Mouse (Mus musculus) forebrain, embryonic 16.5 days (tissue): Measurements from ENCODE around the gene Syngr3. TPM values are rescaled to one million over a fixed set of nuclear protein-coding genes. Genes with fewer than 3 reads are reported as not detected.

Experiments
- ATAC-seq: fragments of 200-750 bp; cut with Nextera tagmentation; 2 replicates; pipeline ENCODE4 v1.8.0; 2017; ENCODE audit warnings: mild to moderate bottlenecking, moderate library complexity
- H3K27ac ChIP-seq: fragments of 300-500 bp; sonication (generic); 2 replicates; pipeline ENCODE4 v1.5.1; 2014; ENCODE audit warnings: low read length, control low read depth
- H3K27me3 ChIP-seq: fragments of 300-500 bp; sonication (generic); replicated peaks from 2 replicates; pipeline ENCODE4 v1.6.1; 2014; ENCODE audit warnings: low read length; ENCODE audit not compliant: control insufficient read depth, insufficient read depth
- H3K36me3 ChIP-seq: fragments of 300-500 bp; sonication (generic); 2 replicates; pipeline ENCODE4 v1.6.1; 2014; ENCODE audit not compliant: control insufficient read depth, insufficient read depth
- H3K4me1 ChIP-seq: fragments of 300-500 bp; sonication (generic); replicated peaks from 2 replicates; pipeline ENCODE4 v1.6.1; 2014; ENCODE audit warnings: low read length; ENCODE audit not compliant: control insufficient read depth, insufficient read depth
- H3K4me2 ChIP-seq: fragments of 300-500 bp; sonication (generic); 2 replicates; pipeline ENCODE4 v1.6.1; 2014; ENCODE audit warnings: mild to moderate bottlenecking, low read length, control low read depth
- H3K4me3 ChIP-seq: fragments of 300-500 bp; sonication (generic); replicated peaks from 2 replicates; pipeline ENCODE4 v1.5.1; 2014; ENCODE audit warnings: mild to moderate bottlenecking, low read length, control low read depth
- H3K9ac ChIP-seq: fragments of 300-500 bp; sonication (generic); replicated peaks from 2 replicates; pipeline ENCODE4 v1.6.1; 2014; ENCODE audit warnings: low read depth, low read length, control low read depth
- H3K9me3 ChIP-seq: fragments of 300-500 bp; sonication (generic); 2 replicates; pipeline ENCODE4 v1.6.1; 2016; ENCODE audit warnings: low read length; ENCODE audit not compliant: control insufficient read depth
- WGBS: fragments of 180-500 bp; shearing (Covaris S2); extraction: QIAGEN DNeasy Blood & Tissue Kit; methylation state at CpG from one replicate; pipeline ENCODE4 v1.1.7; 2014; 5-methylcytosine and 5-hydroxymethylcytosine counted together
- polyA plus RNA-seq: library from polyadenylated mRNA; unstranded; fragments of >200 nt; fragmentation: Nextera tagmentation; extraction: Ambion mirVana; gene quantifications from 2 replicates; pipeline ENCODE4 v1.2.1, GENCODE M21; 2015

Syngr3 gene
- polyA plus RNA-seq, 1 experiment from 2014 or later: 193 TPM

DNA sequence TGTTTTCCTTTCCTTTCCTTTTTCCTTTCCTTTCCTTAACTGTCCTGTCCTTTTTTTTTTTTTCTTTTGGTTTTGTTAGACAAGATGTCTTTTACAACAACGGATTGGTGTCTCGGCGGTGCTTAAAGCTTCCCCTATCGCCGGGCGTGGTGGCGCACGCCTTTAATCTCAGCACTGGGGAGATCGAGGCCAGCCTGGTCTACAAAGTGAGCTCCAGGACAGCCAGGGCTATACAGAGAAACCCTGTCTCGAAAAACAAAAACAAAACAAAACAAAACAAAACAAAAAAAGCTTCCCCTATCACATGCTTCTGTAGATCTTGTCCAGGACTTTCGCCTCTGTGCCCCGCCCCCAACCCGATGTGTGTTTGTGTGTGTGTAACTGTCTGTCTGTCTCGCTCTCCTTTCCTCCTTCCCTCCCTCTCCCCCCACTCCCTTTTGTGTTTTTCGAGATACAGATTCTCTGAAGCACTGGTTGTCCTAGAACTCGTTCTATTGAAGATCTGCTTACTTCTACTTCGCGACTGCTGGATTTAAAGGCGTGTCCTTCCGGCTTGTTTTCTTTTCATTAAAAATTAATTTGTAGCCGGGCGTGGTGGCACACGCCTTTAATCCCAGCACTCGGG is 18.2 kb upstream of the Syngr3 start:
- no peaks in the 10 kb centered on the region for H3K9me3 ChIP-seq
- H3K27ac ChIP-seq: peak overlapping the region; percentile 82
- no peaks in the 10 kb centered on the region for H3K27me3 ChIP-seq
- peaks cover 16% of the 10 kb centered on the region for H3K4me1 ChIP-seq
- WGBS: 6% methylated on average over 24 of the region's 24 CpGs
- H3K9ac ChIP-seq: peak overlapping the region; percentile 78
- H3K36me3 ChIP-seq: peaks cover 8% of the 10 kb centered on the region
- peak overlapping the region; percentile 93 for H3K4me3 ChIP-seq
- ATAC-seq: peak; percentile 53
- H3K4me2 ChIP-seq: peak overlapping the region; percentile 92

DNA sequence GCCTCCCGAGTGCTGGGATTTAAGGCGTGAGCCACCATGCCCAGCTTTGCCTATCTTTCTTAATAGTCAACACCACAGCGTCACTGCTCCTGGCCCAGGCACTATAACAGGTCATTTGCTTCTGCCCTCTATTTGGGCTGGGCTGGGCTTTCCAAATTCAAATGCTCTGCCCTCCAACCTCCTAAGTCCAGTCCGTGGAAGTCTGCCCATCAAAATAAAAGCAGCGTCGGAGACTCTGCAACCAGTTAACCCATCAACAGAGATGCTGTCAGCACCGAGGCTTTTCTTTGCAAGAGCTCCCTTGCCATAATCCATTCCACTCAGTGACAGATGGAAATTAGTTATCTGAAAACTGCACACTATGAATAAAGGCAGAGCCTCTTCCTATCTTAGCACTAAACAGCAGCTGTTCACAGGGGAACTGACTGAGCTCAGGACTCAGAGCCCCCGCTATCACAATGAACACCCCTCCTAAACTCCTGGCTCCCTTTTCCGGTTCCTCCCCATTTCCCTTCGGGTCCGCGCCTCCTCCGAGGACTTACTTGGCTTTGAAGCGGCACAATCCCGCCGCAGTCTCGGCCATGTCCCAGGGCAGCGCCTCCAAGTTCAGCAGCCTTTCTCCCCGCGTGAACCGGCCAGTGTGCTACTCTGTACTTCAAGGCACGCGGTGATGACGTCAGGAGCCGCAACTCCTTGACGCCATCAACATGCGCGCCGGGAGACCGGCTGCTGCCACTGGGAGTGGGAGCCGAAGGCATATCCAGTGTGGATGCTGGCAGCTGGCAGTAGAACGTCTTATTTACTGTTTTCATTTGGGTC is 17.4 kb upstream of the Syngr3 start, which contains the start of gene Tbl3:
Gene Tbl3 (minus strand): TSS at position 679 of the 819 bp plus-strand sequence.
- peak within 1 kb of the TSS; percentile 92 for H3K4me2 ChIP-seq
- H3K4me3 ChIP-seq: peak within 1 kb of the TSS; percentile 93
- 3% methylated on average over 32 of the region's 32 CpGs for WGBS
- peak; percentile 95 for ATAC-seq
- H3K27me3 ChIP-seq: no peaks in the 10 kb centered on the region
- peaks cover 16% of the 10 kb centered on the region for H3K4me1 ChIP-seq
- H3K36me3 ChIP-seq: peaks cover 9% of the 10 kb centered on the region
- no peaks in the 10 kb centered on the region for H3K9me3 ChIP-seq
- H3K27ac ChIP-seq: peak within 1 kb of the TSS; percentile 82
- H3K9ac ChIP-seq: peak within 1 kb of the TSS; percentile 78

DNA sequence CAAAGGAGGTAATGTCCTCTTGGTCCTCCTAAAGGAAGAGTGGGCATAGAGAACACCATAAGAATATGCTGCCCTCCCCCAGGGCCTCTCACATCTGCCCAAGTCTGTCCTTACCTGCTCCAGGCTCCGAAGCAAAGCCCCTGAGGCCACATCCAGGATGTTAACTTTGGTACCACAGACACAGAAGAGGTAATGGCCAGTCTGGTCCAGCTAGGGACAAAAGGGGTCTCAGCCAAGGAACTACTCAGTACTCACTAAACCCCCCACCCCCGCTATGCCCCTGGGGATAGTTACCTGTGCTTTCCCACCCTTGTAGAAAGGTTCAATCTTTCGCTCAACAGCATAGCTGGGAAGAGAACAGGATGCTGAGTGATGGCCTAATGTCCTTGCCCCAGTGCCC is 16.1 kb upstream of the Syngr3 start:
- Histone ChIP-seq H3K36me3 (peaks cover 23% of the 10 kb centered on the region), H3K9ac (no peak overlapping the region), H3K4me2 (no peak overlapping the region), H3K9me3 (no peaks in the 10 kb centered on the region), H3K27me3 (no peaks in the 10 kb centered on the region), H3K4me3 (no peak overlapping the region), H3K27ac (no peak overlapping the region), H3K4me1 (peaks cover 16% of the 10 kb centered on the region)
- 96% methylated on average over 3 of the region's 3 CpGs for WGBS
- no peak for ATAC-seq

- peaks cover 24% of the 10 kb centered on the region for H3K36me3 ChIP-seq
- H3K9ac ChIP-seq: no peak overlapping the region
- H3K27ac ChIP-seq: no peak overlapping the region
- no peaks in the 10 kb centered on the region for H3K27me3 ChIP-seq
- no peak overlapping the region for H3K4me2 ChIP-seq
- no peak overlapping the region for H3K4me3 ChIP-seq
- WGBS: 93% methylated on average over 9 of the region's 9 CpGs
- no peaks in the 10 kb centered on the region for H3K9me3 ChIP-seq
- no peak for ATAC-seq
- H3K4me1 ChIP-seq: peaks cover 10% of the 10 kb centered on the region
Measured at GRCm38 (mm10) chr17:24701251-24701650, 11.5 kb upstream of the Syngr3 start.

DNA sequence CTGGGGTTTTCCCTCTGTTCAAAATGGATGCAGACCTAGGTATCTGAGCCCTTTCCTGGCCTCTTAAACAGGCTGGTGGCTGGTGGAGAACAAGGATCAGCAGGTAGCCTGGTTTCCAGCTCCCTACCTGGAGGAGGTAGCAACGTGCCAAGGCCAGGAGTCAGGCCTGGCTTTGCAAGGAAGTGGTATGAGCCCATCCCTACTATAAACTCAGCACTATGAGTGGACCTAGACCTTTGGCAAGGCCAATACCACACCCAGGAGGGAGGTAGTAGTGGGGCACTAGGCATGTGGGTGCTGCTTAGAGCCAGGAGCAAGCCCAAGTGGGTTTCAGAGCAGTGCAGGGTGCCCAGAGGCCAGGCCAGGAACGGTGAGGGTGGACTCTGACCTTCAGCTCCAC is 9.7 kb upstream of the Syngr3 start:
- H3K4me1 ChIP-seq: peaks cover 15% of the 10 kb centered on the region
- ATAC-seq: no peak
- 85% methylated on average over 2 of the region's 2 CpGs for WGBS

GRCm38 (mm10) chr17:24698715-24699114 is 9.0 kb upstream of the Syngr3 start:
- 74% methylated on average over 9 of the region's 9 CpGs for WGBS
- H3K4me2 ChIP-seq: no peak overlapping the region
- ATAC-seq: no peak
- H3K4me3 ChIP-seq: no peak overlapping the region
- peaks cover 15% of the 10 kb centered on the region for H3K4me1 ChIP-seq
- H3K36me3 ChIP-seq: peaks cover 17% of the 10 kb centered on the region
- no peaks in the 10 kb centered on the region for H3K27me3 ChIP-seq
- no peaks in the 10 kb centered on the region for H3K9me3 ChIP-seq
- H3K27ac ChIP-seq: no peak overlapping the region
- H3K9ac ChIP-seq: no peak overlapping the region

More for the DNA sequence above, 9.7 kb upstream of the Syngr3 start:
- H3K27me3 ChIP-seq: no peaks in the 10 kb centered on the region
- peaks cover 23% of the 10 kb centered on the region for H3K36me3 ChIP-seq
- no peak overlapping the region for H3K27ac ChIP-seq
- no peak overlapping the region for H3K4me3 ChIP-seq
- no peak overlapping the region for H3K9ac ChIP-seq
- H3K4me2 ChIP-seq: no peak overlapping the region
- H3K9me3 ChIP-seq: no peaks in the 10 kb centered on the region

- peaks cover 15% of the 10 kb centered on the region for H3K4me1 ChIP-seq
- no peaks in the 10 kb centered on the region for H3K27me3 ChIP-seq
- no peaks in the 10 kb centered on the region for H3K9me3 ChIP-seq
- peaks cover 17% of the 10 kb centered on the region for H3K36me3 ChIP-seq
- H3K27ac ChIP-seq: no peak overlapping the region
- H3K9ac ChIP-seq: no peak overlapping the region
- no peak overlapping the region for H3K4me3 ChIP-seq
- WGBS: 12% methylated on average over 5 of the region's 5 CpGs
- no peak for ATAC-seq
- H3K4me2 ChIP-seq: no peak overlapping the region
Measured at GRCm38 (mm10) chr17:24697985-24698384, 8.2 kb upstream of the Syngr3 start.

- peak; percentile 91 for ATAC-seq
- WGBS: under 1% methylated on average over 74 of the region's 76 CpGs
Measured at GRCm38 (mm10) chr17:24696011-24696697, 6.4 kb upstream of the Syngr3 start, which contains the start of the genes Gfer and Noxo1. Gene Gfer, minus strand, starts transcription at chr17:24696156. Gene Noxo1, plus strand, starts transcription at chr17:24696234.

More at GRCm38 (mm10) chr17:24696011-24696697, 6.4 kb upstream of the Syngr3 start, which contains the start of the genes Gfer and Noxo1:
- peak within 1 kb of the TSS; percentile 90 for H3K27ac ChIP-seq
- H3K9ac ChIP-seq: peak within 1 kb of the TSS; percentile 87
- H3K4me2 ChIP-seq: peak within 1 kb of the TSS; percentile 70
- no peaks in the 10 kb centered on the region for H3K9me3 ChIP-seq
- H3K27me3 ChIP-seq: no peaks in the 10 kb centered on the region
- H3K36me3 ChIP-seq: peaks cover 5% of the 10 kb centered on the region
- H3K4me3 ChIP-seq: peak within 1 kb of the TSS; percentile 79
- peaks cover 15% of the 10 kb centered on the region for H3K4me1 ChIP-seq
